Mouse (Mus musculus) C2C12 (cell line): Measurements from ENCODE around the gene Hist1h4f.

Experiments
- CEBPB ChIP-seq: IDR thresholded peaks from one replicate; pipeline ENCODE4 v1.6.1; 2011; ENCODE audit warnings: low read depth, mild to moderate bottlenecking, control low read depth, moderate library complexity
- CTCF ChIP-seq: IDR thresholded peaks from one replicate; pipeline ENCODE4 v1.5.1; 2011; ENCODE audit not compliant: control insufficient read depth, insufficient read depth, insufficient read length
- MYOD1 ChIP-seq: IDR thresholded peaks from one replicate; pipeline ENCODE4 v1.6.1; 2011; ENCODE audit warnings: low read depth; ENCODE audit not compliant: control insufficient read depth, insufficient read length

- TF ChIP-seq CEBPB (no peak), CTCF (no peak), MYOD1 (no peak)
These were observed 29.7 kb downstream of the Hist1h4f start for GRCm38 (mm10) chr13:23521703-23522102.
